Mouse (Mus musculus): ENCODE measurements around the gene Sowahc. TPM values are rescaled to one million over a fixed set of nuclear protein-coding genes. Genes with fewer than 3 reads are reported as not detected.

Gene Sowahc
- polyA plus RNA-seq, 1 experiment from 2014 or later: 9.7 TPM

GRCm38 (mm10) chr10:59268109-59268508, 46.4 kb downstream of the Sowahc start:
- Histone ChIP-seq H3K27ac (ENCODE audit: low read length) (no peak overlapping the region), H3K4me2 (replicated peaks; ENCODE audit: low read depth, low read length) (no peak overlapping the region), H3K36me3 (ENCODE audit: insufficient read depth, low read length) (no peaks in the 10 kb centered on the region), H3K4me1 (ENCODE audit: insufficient read depth, low read depth, low read length) (peaks cover 8% of the 10 kb centered on the region), H3K27me3 (replicated peaks; ENCODE audit: insufficient read depth, low read length) (no peaks in the 10 kb centered on the region), H3K9me3 (ENCODE audit: low read length) (no peaks in the 10 kb centered on the region), H3K9ac (replicated peaks; ENCODE audit: low read depth) (no peak overlapping the region), H3K4me3 (ENCODE audit: low read depth, low read length) (no peak overlapping the region)
- ATAC-seq: no peak
- DNase-seq (ENCODE audit: low spot score): no peak
- TF ChIP-seq CTCF (IDR thresholded peaks at IDR 0.05) (no peak), EP300 (IDR thresholded peaks at IDR 0.05) (no peak)
- WGBS: 46% methylated on average over 4 of the region's 4 CpGs

- no peak overlapping the region for H3K4me2 ChIP-seq (replicated peaks; ENCODE audit: low read depth, low read length)
- DNase-seq (ENCODE audit: low spot score) (no peak), ATAC-seq (no peak)
- no peaks in the 10 kb centered on the region for H3K27me3 ChIP-seq (replicated peaks; ENCODE audit: insufficient read depth, low read length)
- H3K27ac ChIP-seq (ENCODE audit: low read length): no peak overlapping the region
- no peak overlapping the region for H3K4me3 ChIP-seq (ENCODE audit: low read depth, low read length)
- no peak overlapping the region for H3K9ac ChIP-seq (replicated peaks; ENCODE audit: low read depth)
- peaks cover 6% of the 10 kb centered on the region; the same call in 1 of the 2 replicates for H3K4me1 ChIP-seq (ENCODE audit: insufficient read depth, low read depth, low read length)
- no peaks in the 10 kb centered on the region for H3K36me3 ChIP-seq (ENCODE audit: insufficient read depth, low read length)
- TF ChIP-seq CTCF (IDR thresholded peaks at IDR 0.05) (no peak), EP300 (IDR thresholded peaks at IDR 0.05) (no peak)
- no peaks in the 10 kb centered on the region for H3K9me3 ChIP-seq (ENCODE audit: low read length)
- WGBS: 54% methylated on average over 3 of the region's 3 CpGs
Observed at GRCm38 (mm10) chr10:59268754-59269153, 47.0 kb downstream of the Sowahc start.

GRCm38 (mm10) chr10:59275745-59276144, 54.0 kb downstream of the Sowahc start:
- ATAC-seq (no peak), DNase-seq (ENCODE audit: low spot score) (no peak)
- H3K9me3 ChIP-seq (ENCODE audit: low read length): no peaks in the 10 kb centered on the region
- H3K27me3 ChIP-seq (replicated peaks; ENCODE audit: insufficient read depth, low read length): no peaks in the 10 kb centered on the region
- no peak overlapping the region for H3K9ac ChIP-seq (replicated peaks; ENCODE audit: low read depth)
- H3K36me3 ChIP-seq (ENCODE audit: insufficient read depth, low read length): no peaks in the 10 kb centered on the region
- no peak overlapping the region for H3K27ac ChIP-seq (ENCODE audit: low read length)
- H3K4me2 ChIP-seq (replicated peaks; ENCODE audit: low read depth, low read length): no peak overlapping the region
- H3K4me1 ChIP-seq (ENCODE audit: insufficient read depth, low read depth, low read length): peaks cover 8% of the 10 kb centered on the region; the same call in 1 of the 2 replicates
- 88% methylated on average over 5 of the region's 5 CpGs for WGBS
- TF ChIP-seq CTCF (IDR thresholded peaks at IDR 0.05) (no peak), EP300 (IDR thresholded peaks at IDR 0.05) (no peak)
- H3K4me3 ChIP-seq (ENCODE audit: low read depth, low read length): no peak overlapping the region

Other genes with a start within 250 kb of the Sowahc start
- 42.2 and 45.2 TPM in 2 replicates for gene Sept10, start 106 bp upstream of the Sowahc start, polyA plus RNA-seq (2015; fragmentation: Nextera tagmentation; extraction: Ambion mirVana)
- gene P4ha1, start 101.3 kb downstream of the Sowahc start, polyA plus RNA-seq (2015; fragmentation: Nextera tagmentation; extraction: Ambion mirVana): 40.6 and 40.7 TPM in 2 replicates
- 4.4 and 12.7 TPM in 2 replicates for gene Gm10273, start 173.7 kb downstream of the Sowahc start, polyA plus RNA-seq (2015; fragmentation: Nextera tagmentation; extraction: Ambion mirVana)
- gene Pla2g12b, start 181.7 kb downstream of the Sowahc start, polyA plus RNA-seq (2015; fragmentation: Nextera tagmentation; extraction: Ambion mirVana): 0.12 and 0.43 TPM in 2 replicates
- 1.1 and 1.7 TPM in 2 replicates for gene Oit3, start 219.8 kb downstream of the Sowahc start, polyA plus RNA-seq (2015; fragmentation: Nextera tagmentation; extraction: Ambion mirVana)

Measured in lung, postnatal 0 days (tissue).